ENCODE assay signal across 27 mouse cellular contexts in genomic region chr3:37776224-37776623, GRCm38 (mm10).
"Had no signal": no experiment of that assay in that cellular context is flagged by ENCODE, and none has a peak within 500 bp of the region (broad histone marks: within the 10 kb centered on the region; RNA-seq: fewer than 3 reads in every experiment).

No protein-coding gene starts in this region.

- H3K36me3 ChIP-seq: heart, embryonic 10.5 days; heart, embryonic 12.5 days; hindbrain, embryonic 10.5 days; hindbrain, embryonic 12.5 days; intestine, embryonic 15.5 days; limb, embryonic 10.5 days; limb, embryonic 12.5 days had no signal

- H3K9ac ChIP-seq: heart, embryonic 12.5 days; hindbrain, embryonic 12.5 days; hindbrain, embryonic 14.5 days; intestine, embryonic 15.5 days; limb, embryonic 12.5 days; liver, embryonic 14.5 days had no signal

- H3K27me3 ChIP-seq: heart, embryonic 12.5 days; hindbrain, embryonic 12.5 days; intestine, embryonic 15.5 days; limb, embryonic 12.5 days had no signal

- H3K9me3 ChIP-seq: heart, embryonic 10.5 days; heart, embryonic 12.5 days; hindbrain, embryonic 10.5 days; hindbrain, embryonic 12.5 days; intestine, embryonic 15.5 days; limb, embryonic 10.5 days; limb, embryonic 12.5 days had no signal

- H3K27ac ChIP-seq: gastrocnemius, adult 2 months; heart, embryonic 10.5 days; hindbrain, embryonic 10.5 days; hindbrain, embryonic 12.5 days; hindbrain, embryonic 14.5 days; intestine, embryonic 15.5 days; layer of hippocampus, adult 2 months; left cerebral cortex, adult 2 months; limb, embryonic 10.5 days; limb, embryonic 12.5 days; liver, embryonic 14.5 days had no signal

- ATAC-seq: hindbrain, embryonic 16.5 days; inflammation-experienced regulatory T-cells, adult 6 months; intestine, embryonic 15.5 days; intestine, postnatal 0 days had no signal

- H3K4me2 ChIP-seq: heart, embryonic 12.5 days; hindbrain, embryonic 12.5 days; hindbrain, embryonic 14.5 days; intestine, embryonic 15.5 days; limb, embryonic 12.5 days; liver, embryonic 11.5 days had no signal

- DNase-seq: gastrocnemius, adult 2 months; gastrocnemius, postnatal 10 days; gastrocnemius, postnatal 25 days; heart, adult 18-20 months; heart, postnatal 10 days; heart, postnatal 4 days; kidney, adult 18-20 months; kidney, adult 8-10 months; kidney, postnatal 10 days; kidney, postnatal 25 days; kidney, postnatal 4 days; liver had no signal

- H3K4me1 ChIP-seq: heart, embryonic 10.5 days; intestine, embryonic 15.5 days had no signal

- H3K4me3 ChIP-seq: gastrocnemius, adult 2 months; heart, embryonic 10.5 days; heart, embryonic 12.5 days; hindbrain, embryonic 10.5 days; hindbrain, embryonic 12.5 days; intestine, embryonic 15.5 days; layer of hippocampus, adult 2 months; left cerebral cortex, adult 2 months; limb, embryonic 10.5 days; limb, embryonic 12.5 days had no signal
